Mouse (Mus musculus): ENCODE measurements at regions not wholly inside any gene's neighbourhood (a gene's known extent, or its start where the extent isn't known, plus 50 kb on each side); places are given as distances from the start of the nearest gene placed in this dataset.

- Histone ChIP-seq H3K9ac (no peak overlapping the region), H3K36me3 (no peaks in the 10 kb centered on the region), H3K9me3 (replicated peaks) (no peaks in the 10 kb centered on the region), H3K27me3 (replicated peaks) (peaks cover 8% of the 10 kb centered on the region; the same call in 1 of the 2 replicates), H3K27ac (ENCODE audit: poor library complexity, severe bottlenecking) (no peak overlapping the region), H3K4me1 (replicated peaks) (no peaks in the 10 kb centered on the region), H3K4me3 (no peak overlapping the region), H3K4me2 (no peak overlapping the region)
- no peak for ATAC-seq (ENCODE audit: insufficient number of reproducible peaks, low FRiP score)
- WGBS: 36% methylated on average over 6 of the region's 6 CpGs
Measured at GRCm38 (mm10) chr10:61034056-61034455, 55.1 kb upstream of the Pcbd1 start.

GRCm38 (mm10) chr10:61028598-61028997 is 60.5 kb upstream of the Pcbd1 start:
- Histone ChIP-seq H3K27me3 (replicated peaks) (no peaks in the 10 kb centered on the region), H3K9me3 (replicated peaks) (no peaks in the 10 kb centered on the region), H3K4me3 (no peak overlapping the region), H3K36me3 (no peaks in the 10 kb centered on the region), H3K4me2 (no peak overlapping the region), H3K27ac (ENCODE audit: poor library complexity, severe bottlenecking) (no peak overlapping the region), H3K4me1 (replicated peaks) (peaks cover 15% of the 10 kb centered on the region), H3K9ac (no peak overlapping the region)
- no peak for ATAC-seq (ENCODE audit: insufficient number of reproducible peaks, low FRiP score)
- 62% methylated on average over 5 of the region's 5 CpGs for WGBS

- Histone ChIP-seq H3K27ac (ENCODE audit: poor library complexity, severe bottlenecking) (no peak overlapping the region), H3K9ac (no peak overlapping the region), H3K27me3 (replicated peaks) (no peaks in the 10 kb centered on the region), H3K4me3 (no peak overlapping the region), H3K36me3 (no peaks in the 10 kb centered on the region), H3K4me2 (no peak overlapping the region), H3K4me1 (replicated peaks) (peaks cover 15% of the 10 kb centered on the region), H3K9me3 (replicated peaks) (no peaks in the 10 kb centered on the region)
- WGBS: 67% methylated on average over 6 of the region's 6 CpGs
- no peak for ATAC-seq (ENCODE audit: insufficient number of reproducible peaks, low FRiP score)
Measured at GRCm38 (mm10) chr10:61027215-61027614, 61.9 kb upstream of the Pcbd1 start.

- Histone ChIP-seq H3K9me3 (replicated peaks) (no peaks in the 10 kb centered on the region), H3K36me3 (no peaks in the 10 kb centered on the region), H3K4me3 (no peak overlapping the region), H3K27ac (ENCODE audit: poor library complexity, severe bottlenecking) (no peak overlapping the region), H3K4me1 (replicated peaks) (peaks cover 15% of the 10 kb centered on the region), H3K27me3 (replicated peaks) (no peaks in the 10 kb centered on the region), H3K9ac (no peak overlapping the region), H3K4me2 (no peak overlapping the region)
- ATAC-seq (ENCODE audit: insufficient number of reproducible peaks, low FRiP score): no peak
- WGBS: 71% methylated on average over 4 of the region's 4 CpGs
Measured at GRCm38 (mm10) chr10:61025061-61025460, 64.1 kb upstream of the Pcbd1 start.

DNA sequence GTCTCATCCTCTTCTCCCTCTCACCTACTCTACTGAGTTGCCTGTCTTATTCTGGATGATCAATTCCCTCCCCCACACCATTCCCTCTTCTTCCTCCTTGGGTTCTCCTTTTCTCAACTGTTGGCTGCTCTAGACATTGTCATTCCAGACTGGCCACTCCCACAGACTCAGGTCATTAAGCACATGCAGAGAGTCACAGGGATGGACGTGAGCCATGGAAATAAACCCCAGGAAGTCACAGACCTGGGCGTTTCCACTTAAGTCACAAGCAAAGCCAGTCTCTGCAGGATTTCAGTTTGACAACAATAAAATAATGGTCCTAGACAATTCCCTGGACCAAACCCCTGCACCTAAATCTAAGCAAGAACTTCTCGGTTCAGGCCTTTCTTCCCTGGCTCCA is 65.0 kb upstream of the Pcbd1 start:
- H3K27me3 ChIP-seq (replicated peaks): no peaks in the 10 kb centered on the region
- H3K4me2 ChIP-seq: no peak overlapping the region
- 47% methylated on average over 3 of the region's 3 CpGs for WGBS
- H3K36me3 ChIP-seq: no peaks in the 10 kb centered on the region
- no peak for ATAC-seq (ENCODE audit: insufficient number of reproducible peaks, low FRiP score)
- no peak overlapping the region for H3K4me3 ChIP-seq
- H3K27ac ChIP-seq (ENCODE audit: poor library complexity, severe bottlenecking): no peak overlapping the region
- peaks cover 15% of the 10 kb centered on the region for H3K4me1 ChIP-seq (replicated peaks)
- H3K9ac ChIP-seq: no peak overlapping the region
- H3K9me3 ChIP-seq (replicated peaks): no peaks in the 10 kb centered on the region

- Histone ChIP-seq H3K9ac (no peak overlapping the region), H3K9me3 (replicated peaks) (no peaks in the 10 kb centered on the region), H3K4me2 (no peak overlapping the region), H3K4me3 (no peak overlapping the region), H3K4me1 (replicated peaks) (peaks cover 15% of the 10 kb centered on the region), H3K36me3 (no peaks in the 10 kb centered on the region), H3K27me3 (replicated peaks) (0 out of 2 replicates have a peak, but pooled peaks cover 5% of the 10 kb centered on the region), H3K27ac (ENCODE audit: poor library complexity, severe bottlenecking) (no peak overlapping the region)
- WGBS: 25% methylated on average over 7 of the region's 7 CpGs
- ATAC-seq (ENCODE audit: insufficient number of reproducible peaks, low FRiP score): no peak
Measured at GRCm38 (mm10) chr10:61023431-61023830, 65.7 kb upstream of the Pcbd1 start.

DNA sequence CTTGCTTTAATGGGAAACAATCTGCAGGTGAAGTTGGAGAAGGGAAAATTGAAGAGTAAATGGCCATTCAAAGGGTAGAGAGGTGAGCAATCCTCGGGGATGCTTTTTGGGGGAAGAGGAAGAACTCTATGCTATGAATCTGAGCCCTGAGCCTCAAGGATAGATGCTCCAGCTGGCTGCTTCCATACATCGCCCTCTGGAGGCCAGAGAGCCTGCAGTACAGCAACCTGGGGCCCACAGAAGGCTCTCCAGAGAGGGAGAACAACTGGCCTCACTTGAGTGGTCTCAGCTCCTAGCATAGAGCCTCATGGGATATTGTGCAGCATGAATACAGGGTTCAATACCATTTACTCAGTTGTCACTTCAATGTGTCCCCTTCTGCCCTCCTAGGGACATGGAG is 69.6 kb upstream of the Pcbd1 start:
- H3K36me3 ChIP-seq: no peaks in the 10 kb centered on the region
- no peak overlapping the region for H3K4me2 ChIP-seq
- H3K27me3 ChIP-seq (replicated peaks): 0 out of 2 replicates have a peak, but pooled peaks cover 5% of the 10 kb centered on the region
- H3K9me3 ChIP-seq (replicated peaks): no peaks in the 10 kb centered on the region
- H3K4me3 ChIP-seq: no peak overlapping the region
- H3K9ac ChIP-seq: no peak overlapping the region
- no peak overlapping the region for H3K27ac ChIP-seq (ENCODE audit: poor library complexity, severe bottlenecking)
- ATAC-seq (ENCODE audit: insufficient number of reproducible peaks, low FRiP score): no peak
- H3K4me1 ChIP-seq (replicated peaks): no peaks in the 10 kb centered on the region
- WGBS: 20% methylated on average over 2 of the region's 2 CpGs

- Histone ChIP-seq H3K4me2 (no peak overlapping the region), H3K9me3 (replicated peaks) (no peaks in the 10 kb centered on the region), H3K27me3 (replicated peaks) (no peaks in the 10 kb centered on the region), H3K36me3 (no peaks in the 10 kb centered on the region), H3K9ac (no peak overlapping the region), H3K27ac (ENCODE audit: poor library complexity, severe bottlenecking) (no peak overlapping the region), H3K4me3 (no peak overlapping the region), H3K4me1 (replicated peaks) (no peaks in the 10 kb centered on the region)
- ATAC-seq (ENCODE audit: insufficient number of reproducible peaks, low FRiP score): no peak
- 57% methylated on average over 1 of the region's 1 CpGs for WGBS
Measured at GRCm38 (mm10) chr10:61012199-61012695, 76.9 kb upstream of the Pcbd1 start.

GRCm38 (mm10) chr10:61010697-61011096 is 78.4 kb upstream of the Pcbd1 start:
- H3K9me3 ChIP-seq (replicated peaks): no peaks in the 10 kb centered on the region
- 77% methylated on average over 4 of the region's 4 CpGs for WGBS
- no peaks in the 10 kb centered on the region for H3K4me1 ChIP-seq (replicated peaks)
- H3K36me3 ChIP-seq: no peaks in the 10 kb centered on the region
- 0 out of 2 replicates have a peak, but pooled peaks cover 4% of the 10 kb centered on the region for H3K27me3 ChIP-seq (replicated peaks)
- H3K4me3 ChIP-seq: no peak overlapping the region
- no peak overlapping the region for H3K27ac ChIP-seq (ENCODE audit: poor library complexity, severe bottlenecking)
- no peak overlapping the region for H3K4me2 ChIP-seq
- no peak overlapping the region for H3K9ac ChIP-seq
- ATAC-seq (ENCODE audit: insufficient number of reproducible peaks, low FRiP score): no peak

- Histone ChIP-seq H3K27me3 (replicated peaks) (0 out of 2 replicates have a peak, but pooled peaks cover 7% of the 10 kb centered on the region), H3K4me2 (no peak overlapping the region), H3K36me3 (no peaks in the 10 kb centered on the region), H3K9me3 (replicated peaks) (no peaks in the 10 kb centered on the region), H3K4me1 (replicated peaks) (0 out of 2 replicates have a peak, but pooled peaks cover 2% of the 10 kb centered on the region), H3K9ac (no peak overlapping the region), H3K4me3 (no peak overlapping the region), H3K27ac (ENCODE audit: poor library complexity, severe bottlenecking) (no peak overlapping the region)
- no peak for ATAC-seq (ENCODE audit: insufficient number of reproducible peaks, low FRiP score)
- 75% methylated on average over 3 of the region's 3 CpGs for WGBS
Measured at GRCm38 (mm10) chr10:61007403-61007802, 81.7 kb upstream of the Pcbd1 start.

DNA sequence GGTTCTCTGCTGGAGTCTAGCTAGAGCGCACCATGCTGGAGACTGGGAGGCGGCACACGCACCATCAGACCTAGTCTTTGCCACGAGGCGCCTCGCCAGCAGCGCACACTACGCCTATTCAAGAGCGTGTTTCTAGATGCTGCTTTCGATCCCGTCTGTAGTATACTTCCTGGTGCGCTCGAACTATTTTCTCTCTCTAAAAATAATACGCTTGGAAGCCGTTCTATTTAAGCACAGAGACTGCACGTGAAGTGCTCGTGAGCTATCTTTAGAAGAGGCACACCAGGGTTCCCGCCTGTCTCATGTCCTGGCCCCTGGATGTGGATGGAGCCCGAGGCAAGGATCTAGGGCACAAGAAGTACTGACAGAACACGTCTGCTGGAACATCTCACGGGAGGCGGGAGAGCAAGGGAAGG is 87.4 kb upstream of the Pcbd1 start:
- Histone ChIP-seq H3K27me3 (replicated peaks) (0 out of 2 replicates have a peak, but pooled peaks cover 7% of the 10 kb centered on the region), H3K27ac (ENCODE audit: poor library complexity, severe bottlenecking) (peak overlapping the region; percentile 43), H3K36me3 (no peaks in the 10 kb centered on the region), H3K4me1 (replicated peaks) (peaks cover 8% of the 10 kb centered on the region; the same call in 1 of the 2 replicates), H3K9ac (no peak overlapping the region), H3K4me2 (peak overlapping the region; percentile 2; the same call in 1 of the 2 replicates), H3K9me3 (replicated peaks) (peaks cover 6% of the 10 kb centered on the region), H3K4me3 (no peak overlapping the region)
- 71% methylated on average over 22 of the region's 22 CpGs for WGBS
- no peak for ATAC-seq (ENCODE audit: insufficient number of reproducible peaks, low FRiP score)

GRCm38 (mm10) chr10:60997393-60997792 is 91.7 kb upstream of the Pcbd1 start:
- no peaks in the 10 kb centered on the region for H3K27me3 ChIP-seq (replicated peaks)
- WGBS: 66% methylated on average over 9 of the region's 9 CpGs
- H3K4me1 ChIP-seq (replicated peaks): peaks cover 6% of the 10 kb centered on the region; the same call in 1 of the 2 replicates
- peaks cover 6% of the 10 kb centered on the region for H3K9me3 ChIP-seq (replicated peaks)
- no peak overlapping the region for H3K9ac ChIP-seq
- H3K4me3 ChIP-seq: no peak overlapping the region
- ATAC-seq (ENCODE audit: insufficient number of reproducible peaks, low FRiP score): no peak
- H3K4me2 ChIP-seq: no peak overlapping the region
- no peak overlapping the region for H3K27ac ChIP-seq (ENCODE audit: poor library complexity, severe bottlenecking)
- H3K36me3 ChIP-seq: no peaks in the 10 kb centered on the region
